Mouse (Mus musculus) adrenal gland (tissue): ENCODE measurements around the gene Mcts2.

ENCODE experiments used
- intact Hi-C: fragments of 180-260 bp; cut with DNase I; formaldehyde crosslinking; loops from one replicate; pipeline ENCODE4 v1.15.1; 2025

Gene Mcts2

GRCm38 (mm10) chr2:152724332-152724723, 37.5 kb downstream of the Mcts2 start:
- intact Hi-C loops, result no loop called here

- intact Hi-C loops, result no loop called here
Observed at GRCm38 (mm10) chr2:152725178-152725750, 38.4 kb downstream of the Mcts2 start.

DNA sequence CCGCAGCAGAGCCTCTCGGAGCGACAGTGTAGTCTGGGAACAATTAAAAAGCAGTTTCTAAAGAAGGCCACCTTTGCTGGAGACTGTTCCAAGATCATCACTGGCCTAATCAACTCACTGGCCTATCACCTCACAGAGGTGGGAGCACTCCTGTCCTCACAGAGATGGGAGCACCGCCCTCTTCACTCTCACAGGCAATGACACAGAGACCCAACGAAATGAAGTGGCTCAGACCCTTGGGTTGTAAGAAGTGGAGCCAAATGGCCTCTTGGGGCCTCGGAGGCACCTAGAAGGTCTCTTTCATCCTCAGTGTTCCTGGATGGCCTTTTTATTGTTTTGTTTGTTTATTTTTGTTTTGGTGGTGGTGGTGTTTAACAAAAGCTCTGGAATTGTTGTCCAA, 39.4 kb downstream of the Mcts2 start:
- intact Hi-C loops, result no loop called here

DNA sequence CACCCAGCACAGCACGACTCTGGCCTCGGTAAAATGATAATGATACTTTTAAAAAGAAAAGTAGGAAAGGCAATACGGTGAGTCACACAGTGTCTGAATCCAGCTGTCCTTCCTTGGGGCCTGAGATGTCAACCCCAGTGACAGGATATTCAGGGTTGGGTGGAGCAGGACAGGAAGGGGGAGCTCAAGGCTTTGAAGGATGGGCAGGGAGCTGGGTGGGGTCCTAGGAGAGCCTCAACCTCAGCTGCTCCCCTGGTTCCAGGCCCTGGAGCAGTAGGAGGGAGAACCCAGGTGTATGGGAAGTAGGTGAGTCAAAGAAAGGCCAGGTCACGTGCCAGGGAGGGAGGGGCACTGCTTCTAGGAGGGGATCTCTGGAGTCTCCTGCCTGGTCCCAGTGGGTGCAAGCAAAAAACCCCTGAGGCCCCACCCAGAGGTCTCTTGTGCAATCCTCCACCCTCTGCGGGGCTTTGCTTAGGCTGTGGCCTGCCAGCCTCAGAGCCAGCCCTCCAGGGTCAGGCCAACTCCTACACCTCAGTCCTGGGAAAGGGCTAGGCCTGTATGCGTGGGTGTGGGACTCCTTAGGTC, 40.0 kb downstream of the Mcts2 start:
- intact Hi-C loops, result no loop called here

DNA sequence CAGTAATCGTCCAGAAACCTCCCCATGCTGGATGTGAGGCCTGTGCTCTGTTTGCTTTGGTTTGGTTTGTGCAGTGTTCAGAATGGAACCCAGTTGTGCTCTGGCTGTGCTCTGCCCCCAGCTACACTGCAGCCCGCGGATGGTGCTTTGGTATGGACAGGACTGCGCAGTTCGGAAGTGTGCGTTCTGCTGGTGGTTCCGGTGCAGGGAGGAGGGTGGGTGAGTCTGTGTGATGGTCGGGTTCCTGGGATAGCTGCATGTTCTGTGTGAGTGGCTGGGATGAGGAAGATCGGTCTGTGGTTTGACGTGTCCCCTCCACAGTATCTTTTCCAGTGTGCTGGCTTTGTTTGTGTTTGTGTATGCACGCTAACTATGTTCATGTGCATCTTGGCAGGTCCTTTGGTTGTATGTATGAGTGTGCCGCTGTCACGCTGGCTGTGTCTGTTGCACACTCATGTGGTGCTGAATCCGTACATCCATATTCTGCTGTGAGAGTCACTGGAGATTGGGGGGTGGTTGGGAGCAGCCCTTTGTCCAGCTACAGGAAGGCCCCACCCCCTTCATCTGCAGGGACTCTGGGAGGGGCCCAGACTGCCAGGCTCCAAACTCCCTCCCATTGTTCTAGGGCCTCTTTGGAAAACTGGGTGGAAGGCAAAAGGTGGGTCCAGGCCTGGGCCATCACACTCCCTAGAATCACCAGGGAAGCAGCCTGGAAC, 41.1 kb downstream of the Mcts2 start:
- intact Hi-C loops, result no loop called here

GRCm38 (mm10) chr2:152728594-152728993, 41.8 kb downstream of the Mcts2 start:
- intact Hi-C loops, result no loop called here

DNA sequence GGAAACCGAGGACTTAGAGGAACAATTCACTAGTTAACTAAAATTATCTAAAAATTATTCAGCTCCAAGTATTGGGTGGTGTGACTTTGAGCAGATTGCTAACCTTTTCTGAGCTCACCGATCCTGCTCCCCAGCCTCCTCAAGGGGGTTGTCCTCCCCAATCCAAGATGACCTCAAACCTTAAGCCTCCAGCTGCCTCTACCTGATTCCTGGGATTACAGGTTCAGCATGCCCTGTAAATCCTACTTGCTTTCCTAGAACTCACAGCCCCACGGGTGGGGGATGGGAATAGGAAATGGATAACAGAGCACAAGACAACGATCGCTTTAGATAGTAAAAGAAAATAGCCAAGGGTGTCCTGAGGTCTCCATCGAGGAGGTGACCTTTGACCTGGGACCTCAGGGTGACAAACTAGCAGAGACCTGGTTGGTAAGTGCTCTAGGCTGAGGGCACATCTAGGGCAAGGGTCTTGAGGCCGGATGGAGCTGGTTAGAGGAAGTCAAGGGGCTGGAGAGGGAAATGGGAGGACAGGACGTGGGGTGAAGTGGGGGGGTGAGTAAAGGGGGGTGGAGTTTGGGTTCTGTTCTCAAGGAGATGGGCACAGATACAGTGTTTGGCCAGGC, 42.3 kb downstream of the Mcts2 start:
- intact Hi-C loops, result no loop called here

DNA sequence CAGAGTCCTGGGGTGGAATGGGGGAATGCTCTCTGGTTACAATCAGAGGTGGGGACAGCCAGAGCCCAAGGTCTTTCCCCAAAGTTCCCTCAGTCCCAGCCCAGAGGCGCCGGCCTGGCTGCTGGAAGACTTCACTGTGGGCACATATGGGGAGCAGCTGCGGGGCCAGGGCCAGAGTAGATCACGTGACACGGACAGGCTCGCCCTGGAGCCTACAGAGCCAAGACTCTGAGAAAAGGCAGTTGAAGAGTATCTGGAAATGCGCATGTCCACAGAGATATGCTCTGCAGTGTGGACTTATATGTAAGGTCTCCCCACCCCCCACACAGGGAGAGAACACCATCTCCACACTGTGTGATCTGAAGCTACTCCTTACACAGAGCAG, 42.8 kb downstream of the Mcts2 start:
- intact Hi-C loops, result no loop called here

DNA sequence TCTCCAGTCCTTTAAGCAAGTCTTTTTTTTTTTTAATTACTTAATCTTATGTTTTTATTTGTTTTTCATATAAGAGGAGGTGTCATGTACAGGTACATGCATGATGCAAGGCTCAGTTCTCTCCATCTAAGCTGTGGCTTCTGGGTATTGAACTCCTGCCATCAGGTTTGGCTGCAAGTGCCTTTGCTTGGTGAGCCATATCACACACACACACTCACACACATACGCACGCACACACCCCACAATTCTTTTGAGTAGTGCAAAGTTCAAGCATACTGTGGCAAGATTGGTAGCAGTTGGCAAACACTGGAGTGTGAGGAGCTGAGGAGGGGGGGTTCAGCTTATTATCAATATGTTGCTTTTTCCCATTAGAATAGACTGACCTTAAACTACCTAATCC, 46.4 kb downstream of the Mcts2 start:
- intact Hi-C loops, result no loop called here

- intact Hi-C loops, result no loop called here
Observed at GRCm38 (mm10) chr2:152734501-152734900, 47.7 kb downstream of the Mcts2 start.

- intact Hi-C loops, result no loop called here
Observed at GRCm38 (mm10) chr2:152734984-152735383, 48.1 kb downstream of the Mcts2 start.

GRCm38 (mm10) chr2:152736090-152736601, 49.3 kb downstream of the Mcts2 start, which contains the start of gene Id1:
Gene Id1 (plus strand): TSS chr2:152736251.
- intact Hi-C loops, result no loop called here

DNA sequence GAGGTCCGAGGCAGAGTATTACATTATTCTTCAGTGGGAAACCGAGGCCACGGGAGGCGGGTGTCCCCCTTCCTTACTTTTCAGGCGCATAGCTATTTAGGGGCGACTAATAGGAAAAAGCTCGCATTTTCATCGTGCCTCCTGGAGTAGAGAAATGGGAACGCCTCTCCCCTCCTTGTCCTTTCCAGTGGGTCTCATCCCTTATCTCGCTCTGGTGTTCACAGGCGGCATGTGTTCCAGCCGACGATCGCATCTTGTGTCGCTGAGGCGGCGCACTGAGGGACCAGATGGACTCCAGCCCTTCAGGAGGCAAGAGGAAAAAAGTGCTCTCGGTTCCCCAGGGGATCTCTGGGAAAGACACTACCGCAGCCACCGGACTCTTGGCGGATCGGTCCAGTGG, 49.9 kb downstream of the Mcts2 start:
- intact Hi-C loops, result no loop called here
